Mouse (Mus musculus) neural tube, embryonic 11.5 days (tissue): Measurements from ENCODE around the gene Scn1b. TPM values are rescaled to one million over a fixed set of nuclear protein-coding genes. Genes with fewer than 3 reads are reported as not detected.

ENCODE experiments used
- ATAC-seq: fragments of 200-750 bp; cut with Nextera tagmentation; 2 replicates; pipeline ENCODE4 v1.8.0; 2017; ENCODE audit warnings: moderate number of reproducible peaks, mild to moderate bottlenecking, moderate TSS enrichment, moderate library complexity; ENCODE audit not compliant: insufficient read depth, low FRiP score, low TSS enrichment
- DNase-seq: peaks from one replicate; pipeline ENCODE4 v3.0.0-alpha.2; 2015; ENCODE audit warnings: low spot score
- H3K27ac ChIP-seq: fragments of 300-500 bp; sonication (generic); 2 replicates; pipeline ENCODE4 v1.5.1; 2014; ENCODE audit warnings: low read depth, mild to moderate bottlenecking, low read length
- H3K27me3 ChIP-seq: fragments of 300-500 bp; sonication (generic); 2 replicates; pipeline ENCODE4 v1.6.1; 2014; ENCODE audit warnings: mild to moderate bottlenecking, low read length, mixed read lengths; ENCODE audit not compliant: control insufficient read depth, insufficient read depth
- H3K36me3 ChIP-seq: fragments of 300-500 bp; sonication (generic); 2 replicates; pipeline ENCODE4 v1.6.1; 2014; ENCODE audit warnings: mild to moderate bottlenecking, low read length, moderate library complexity, mixed read lengths; ENCODE audit not compliant: control insufficient read depth, insufficient read depth
- H3K4me1 ChIP-seq: fragments of 300-500 bp; sonication (generic); 2 replicates; pipeline ENCODE4 v1.6.1; 2014; ENCODE audit warnings: low read length, mixed read lengths; ENCODE audit not compliant: control insufficient read depth, insufficient read depth
- H3K4me2 ChIP-seq: fragments of 300-500 bp; sonication (generic); 2 replicates; pipeline ENCODE4 v1.6.1; 2014; ENCODE audit warnings: low read depth, mild to moderate bottlenecking, moderate library complexity
- H3K4me3 ChIP-seq: fragments of 300-500 bp; sonication (generic); 2 replicates; pipeline ENCODE4 v1.5.1; 2014; ENCODE audit warnings: low read depth, low read length
- H3K9ac ChIP-seq: fragments of 300-500 bp; sonication (generic); 2 replicates; pipeline ENCODE4 v1.6.1; 2014; ENCODE audit warnings: mild to moderate bottlenecking, low read length
- H3K9me3 ChIP-seq: fragments of 300-500 bp; sonication (generic); 2 replicates; pipeline ENCODE4 v1.6.1; 2016; ENCODE audit warnings: low read length; ENCODE audit not compliant: control insufficient read depth
- WGBS: fragments of 180-500 bp; shearing (Covaris S2); extraction: QIAGEN DNeasy Blood & Tissue Kit; methylation state at CpG from one replicate; pipeline ENCODE4 v1.1.7; 2014; 5-methylcytosine and 5-hydroxymethylcytosine counted together
- polyA plus RNA-seq: library from polyadenylated mRNA; unstranded; fragments of >200 nt; fragmentation: Nextera tagmentation; extraction: Ambion mirVana; gene quantifications from 2 replicates; pipeline ENCODE4 v1.2.1, GENCODE M21; 2014

Scn1b gene
- polyA plus RNA-seq, 1 experiment from 2014 or later: 0.94 TPM

DNA sequence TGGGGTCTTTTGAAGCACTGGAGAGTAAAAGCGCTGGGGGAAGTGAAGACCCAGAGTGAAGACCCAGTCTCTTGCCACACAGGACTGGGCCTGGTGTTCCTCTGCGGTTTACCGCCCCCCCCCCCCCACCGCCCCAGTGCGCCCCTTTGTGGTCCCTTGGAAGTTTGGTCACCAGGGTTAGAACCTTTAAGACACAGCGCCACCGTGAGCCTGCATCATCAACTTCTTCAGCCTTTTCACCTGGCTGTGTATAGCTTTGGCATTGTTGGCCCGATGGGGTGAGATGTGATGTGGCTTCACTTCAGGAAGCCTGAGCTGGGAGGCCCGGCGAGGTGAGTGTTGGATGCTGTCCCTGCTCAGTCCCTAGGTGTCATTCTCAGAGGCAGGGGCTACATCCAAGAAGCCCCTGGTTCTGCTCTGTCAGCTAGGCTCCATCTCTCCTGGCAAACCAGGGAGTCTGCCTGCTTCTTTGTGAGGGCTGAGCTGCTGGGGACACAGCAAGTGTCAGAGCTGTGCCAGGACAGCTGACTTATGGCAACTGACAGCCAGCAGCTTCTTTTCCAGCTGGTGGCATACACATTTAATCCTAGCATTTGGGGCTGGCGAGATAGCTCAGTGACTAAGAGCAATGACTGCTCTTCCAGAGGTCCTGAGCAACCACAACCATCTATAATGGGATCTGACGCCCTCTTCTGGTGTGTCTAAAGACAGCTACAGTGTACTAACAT lies 31.9 kb downstream of the Scn1b start:
- no peak for DNase-seq
- Histone ChIP-seq H3K4me1 (no peaks in the 10 kb centered on the region), H3K4me2 (no peak overlapping the region), H3K9me3 (no peaks in the 10 kb centered on the region), H3K4me3 (no peak overlapping the region), H3K9ac (no peak overlapping the region), H3K27me3 (no peaks in the 10 kb centered on the region), H3K27ac (no peak overlapping the region), H3K36me3 (no peaks in the 10 kb centered on the region)
- ATAC-seq: no peak
- WGBS: 29% methylated on average over 12 of the region's 12 CpGs

- no peaks in the 10 kb centered on the region for H3K27me3 ChIP-seq
- no peak overlapping the region for H3K27ac ChIP-seq
- no peak for ATAC-seq
- DNase-seq: no peak
- no peaks in the 10 kb centered on the region for H3K36me3 ChIP-seq
- no peaks in the 10 kb centered on the region for H3K4me1 ChIP-seq
- H3K9me3 ChIP-seq: no peaks in the 10 kb centered on the region
- no peak overlapping the region for H3K9ac ChIP-seq
- no peak overlapping the region for H3K4me3 ChIP-seq
- 96% methylated on average over 2 of the region's 2 CpGs for WGBS
- H3K4me2 ChIP-seq: no peak overlapping the region
These were observed 37.1 kb downstream of the Scn1b start for GRCm38 (mm10) chr7:31089721-31090120.

DNA sequence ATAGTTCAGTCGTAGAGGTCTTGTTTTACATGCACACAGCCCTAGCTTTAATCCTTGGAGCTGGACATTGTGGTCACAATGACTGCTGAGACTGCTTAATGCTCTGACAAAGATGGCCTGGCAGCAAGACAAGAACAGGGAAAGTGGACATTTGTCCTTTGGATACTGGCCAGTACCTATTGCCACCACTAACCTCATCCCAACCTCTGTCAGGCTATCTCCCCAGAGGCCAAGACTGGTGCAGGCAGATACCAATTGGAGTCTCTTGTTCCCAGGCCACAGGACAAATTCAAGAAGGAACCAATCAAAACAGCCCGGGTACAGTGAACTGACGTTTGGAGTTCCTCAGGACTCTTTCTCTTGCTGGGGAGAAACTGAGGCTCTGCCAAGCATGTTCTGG lies 38.6 kb downstream of the Scn1b start:
- Histone ChIP-seq H3K36me3 (no peaks in the 10 kb centered on the region), H3K4me2 (no peak overlapping the region), H3K27ac (no peak overlapping the region), H3K9me3 (no peaks in the 10 kb centered on the region), H3K9ac (no peak overlapping the region; the same call in 1 of the 2 replicates), H3K4me3 (no peak overlapping the region), H3K27me3 (no peaks in the 10 kb centered on the region), H3K4me1 (no peaks in the 10 kb centered on the region)
- DNase-seq: no peak
- no peak for ATAC-seq
- 76% methylated on average over 3 of the region's 3 CpGs for WGBS

DNA sequence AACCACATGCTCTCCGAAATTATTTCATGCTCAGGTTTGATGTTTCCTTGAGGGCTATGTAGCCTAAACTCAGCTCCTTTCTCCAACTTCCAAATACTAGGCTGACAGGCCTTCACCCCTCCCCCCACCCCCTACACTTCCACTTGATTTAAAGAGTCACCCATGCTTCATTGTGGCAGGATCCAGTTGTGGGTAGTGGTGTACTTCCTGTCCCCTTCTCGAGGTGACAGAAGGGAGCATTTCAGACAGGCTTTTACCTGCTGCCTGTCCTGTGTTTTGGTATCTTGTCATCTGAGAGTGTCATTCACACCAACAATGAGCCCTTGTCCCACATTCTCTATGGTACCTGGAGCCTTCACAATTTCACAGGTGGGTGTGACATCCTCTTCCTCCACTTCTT lies 39.5 kb downstream of the Scn1b start:
- Histone ChIP-seq H3K9ac (no peak overlapping the region), H3K4me1 (0 out of 2 replicates have a peak, but pooled peaks cover 2% of the 10 kb centered on the region), H3K4me3 (no peak overlapping the region), H3K9me3 (no peaks in the 10 kb centered on the region), H3K36me3 (no peaks in the 10 kb centered on the region), H3K27ac (no peak overlapping the region), H3K4me2 (no peak overlapping the region), H3K27me3 (no peaks in the 10 kb centered on the region)
- DNase-seq: no peak
- 68% methylated on average over 2 of the region's 2 CpGs for WGBS
- ATAC-seq: no peak

DNA sequence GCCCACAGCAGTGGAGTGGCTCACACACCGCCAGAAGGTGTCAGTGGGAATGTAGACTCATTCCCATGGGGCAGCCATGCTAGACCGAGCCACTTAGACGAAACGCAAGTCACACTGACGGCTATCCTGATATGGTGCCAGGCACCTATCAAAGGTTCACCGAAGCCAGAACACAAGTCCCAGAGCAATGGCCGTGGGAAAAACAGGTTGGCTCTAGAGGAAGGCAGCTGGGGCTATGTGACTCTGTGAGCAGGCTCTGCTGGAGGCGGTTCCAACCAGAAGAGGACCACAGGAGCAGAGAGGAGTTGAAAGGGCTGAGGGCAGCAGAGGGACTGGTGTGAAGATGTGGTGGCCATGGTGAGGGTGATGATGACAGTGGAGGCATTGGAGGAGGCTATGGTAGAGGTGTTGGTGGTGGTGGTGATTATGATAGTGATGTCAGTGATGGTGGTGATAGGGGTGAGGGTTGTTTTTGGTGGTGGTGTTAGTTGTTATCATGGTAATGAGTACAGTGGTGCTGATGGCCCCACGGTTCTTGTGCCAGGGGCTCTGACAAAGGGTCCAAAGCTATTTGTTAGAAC lies 40.5 kb downstream of the Scn1b start:
- DNase-seq: no peak
- Histone ChIP-seq H3K36me3 (no peaks in the 10 kb centered on the region), H3K27me3 (no peaks in the 10 kb centered on the region), H3K9me3 (no peaks in the 10 kb centered on the region), H3K4me3 (no peak overlapping the region), H3K4me2 (no peak overlapping the region), H3K4me1 (0 out of 2 replicates have a peak, but pooled peaks cover 2% of the 10 kb centered on the region), H3K27ac (no peak overlapping the region), H3K9ac (no peak overlapping the region)
- WGBS: 87% methylated on average over 9 of the region's 9 CpGs
- no peak for ATAC-seq

DNA sequence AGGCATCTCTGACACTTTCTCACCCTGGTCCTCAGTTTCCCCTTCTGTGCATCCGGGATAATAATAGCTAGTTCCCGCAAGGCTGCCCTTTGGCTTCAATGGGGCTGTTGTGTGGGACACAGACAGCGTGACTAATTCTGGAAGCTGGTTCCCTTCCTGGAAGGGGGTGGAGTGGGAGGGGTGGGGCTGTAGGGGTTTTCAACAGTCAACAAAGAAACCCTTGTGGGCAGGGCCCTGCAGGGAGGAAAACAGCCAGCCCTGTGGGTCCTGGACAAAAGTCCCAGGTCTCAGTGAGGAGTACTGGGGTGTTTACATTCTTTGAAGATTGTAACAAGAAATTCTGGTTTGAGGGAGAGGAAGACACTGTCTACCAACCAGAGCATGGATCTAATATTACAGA lies 41.6 kb downstream of the Scn1b start:
- Histone ChIP-seq H3K4me2 (no peak overlapping the region), H3K27ac (0 out of 2 replicates have a peak overlapping the region, but pooled peaks have one; percentile 0), H3K4me3 (no peak overlapping the region), H3K27me3 (no peaks in the 10 kb centered on the region), H3K9me3 (0 out of 2 replicates have a peak, but pooled peaks cover 2% of the 10 kb centered on the region), H3K4me1 (0 out of 2 replicates have a peak, but pooled peaks cover 2% of the 10 kb centered on the region), H3K9ac (no peak overlapping the region), H3K36me3 (no peaks in the 10 kb centered on the region)
- peak; percentile 48 for DNase-seq
- peak; percentile 68 for ATAC-seq
- 35% methylated on average over 3 of the region's 3 CpGs for WGBS

DNA sequence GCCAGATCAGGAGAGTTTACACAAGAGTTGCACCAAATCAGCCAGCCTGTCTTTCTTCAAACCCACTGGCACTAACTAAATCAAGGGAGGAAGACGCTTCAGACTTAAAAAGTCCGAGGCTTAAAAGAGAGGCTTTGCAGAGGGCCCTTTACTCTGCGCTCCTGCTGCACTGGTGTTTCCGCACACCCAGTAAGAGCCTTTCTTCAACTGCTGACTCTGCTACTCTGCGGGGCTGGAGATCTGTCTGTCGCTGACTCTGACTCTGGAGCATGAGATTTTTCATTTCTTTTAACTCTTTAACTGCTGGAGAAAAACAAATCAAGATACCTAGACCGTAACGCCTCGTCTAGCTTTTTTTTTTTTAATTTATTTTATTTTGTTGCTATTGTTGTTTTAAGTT lies 42.7 kb downstream of the Scn1b start:
- Histone ChIP-seq H3K4me1 (0 out of 2 replicates have a peak, but pooled peaks cover 2% of the 10 kb centered on the region), H3K9ac (no peak overlapping the region), H3K4me3 (no peak overlapping the region), H3K27ac (no peak overlapping the region), H3K27me3 (no peaks in the 10 kb centered on the region), H3K9me3 (0 out of 2 replicates have a peak, but pooled peaks cover 2% of the 10 kb centered on the region), H3K4me2 (no peak overlapping the region), H3K36me3 (no peaks in the 10 kb centered on the region)
- 62% methylated on average over 9 of the region's 9 CpGs for WGBS
- DNase-seq (no peak), ATAC-seq (no peak)

DNA sequence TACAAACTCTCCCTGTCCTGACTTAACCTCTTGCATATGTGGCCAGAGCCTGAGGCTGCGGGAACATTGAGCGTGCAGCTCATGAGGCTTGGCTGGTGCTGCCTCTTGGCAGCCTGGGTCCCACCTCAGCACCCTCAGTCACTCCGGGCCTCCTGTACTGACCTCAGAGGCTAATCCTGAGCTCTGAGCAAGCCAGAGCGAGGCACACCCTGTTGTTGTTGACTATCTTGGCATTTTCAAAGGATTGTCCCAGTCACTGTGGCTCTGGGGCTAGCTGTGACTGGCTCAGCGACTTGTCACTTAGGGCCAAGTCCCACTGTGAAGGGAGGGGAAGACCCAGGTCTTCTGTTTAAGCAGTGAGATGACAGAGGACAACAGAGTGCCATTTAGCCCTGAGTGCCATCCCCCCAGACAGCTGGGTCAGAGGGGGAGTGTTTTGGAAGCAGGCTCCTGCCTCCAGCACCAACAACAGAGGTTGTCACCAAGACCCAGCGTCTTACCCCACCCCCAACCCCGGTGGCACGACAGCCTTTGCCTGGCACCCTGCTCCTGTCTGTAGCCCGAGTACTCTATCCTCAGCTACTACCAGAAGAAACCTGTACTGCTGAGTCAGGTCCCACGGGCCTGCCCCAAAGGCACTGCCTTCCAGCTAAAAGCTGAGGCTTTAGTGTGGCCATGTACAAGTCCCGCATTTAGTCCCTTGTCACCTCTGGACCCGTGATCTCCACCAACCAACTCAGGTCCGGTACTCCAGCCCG lies 43.8 kb downstream of the Scn1b start:
- Histone ChIP-seq H3K27ac (no peak overlapping the region), H3K36me3 (no peaks in the 10 kb centered on the region), H3K9me3 (0 out of 2 replicates have a peak, but pooled peaks cover 2% of the 10 kb centered on the region), H3K4me3 (no peak overlapping the region), H3K4me1 (0 out of 2 replicates have a peak, but pooled peaks cover 2% of the 10 kb centered on the region), H3K9ac (no peak overlapping the region), H3K4me2 (no peak overlapping the region), H3K27me3 (no peaks in the 10 kb centered on the region)
- 66% methylated on average over 14 of the region's 14 CpGs for WGBS
- DNase-seq (no peak), ATAC-seq (no peak)
